Comparison of ENCODE assay signal across 1 mouse cellular context in genomic region chr1:131641565-131641964, GRCm38 (mm10).
TF ChIP-seq lines count a peak whose summit lies in the region.

No protein-coding gene starts in this region.

TF ChIP-seq in CH12.LX, 34 proteins besides CTCF, POLR2A, EP300 and RAD21 (continued from another document):
- TF ChIP-seq IRF4 (IDR thresholded peaks at IDR 0.05; ENCODE audit: low read depth, low read length) (peak; percentile 61), USF1 (IDR thresholded peaks at IDR 0.05; ENCODE audit: low read depth, low read length) (no peak), BHLHE40 (IDR thresholded peaks at IDR 0.05; ENCODE audit: low read depth, low read length) (peak; percentile 47; the same call in 1 of the 2 replicates)
